Mouse (Mus musculus): ENCODE measurements at regions not wholly inside any gene's neighbourhood (a gene's known extent, or its start where the extent isn't known, plus 50 kb on each side); places are given as distances from the start of the nearest gene placed in this dataset.

DNA sequence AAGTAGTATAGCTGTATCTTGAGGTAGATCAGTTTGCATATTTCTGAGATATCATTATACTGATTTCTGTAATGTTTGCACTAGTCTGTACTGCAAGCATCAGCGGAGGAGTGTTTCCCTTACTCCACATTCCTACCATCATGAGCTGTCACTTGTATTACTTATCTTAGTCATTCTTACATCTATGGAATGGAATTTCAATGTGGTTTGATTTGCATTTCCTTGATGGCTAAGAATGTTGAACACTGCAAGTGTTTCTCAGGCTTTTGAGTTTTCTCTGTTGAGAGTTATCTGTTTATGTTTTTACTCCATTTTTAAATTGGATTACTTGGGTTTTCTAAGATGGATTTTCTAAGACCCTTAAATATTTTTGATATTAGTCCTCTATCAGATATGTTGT lies 725.8 kb downstream of the Car8 start:
- 56% methylated on average over 1 of the region's 1 CpGs for WGBS
- no peak overlapping the region for H3K9ac ChIP-seq (replicated peaks; ENCODE audit: low read depth)
- H3K4me1 ChIP-seq (ENCODE audit: insufficient read depth, low read depth, low read length) = no peaks in the 10 kb centered on the region
- no peaks in the 10 kb centered on the region for H3K36me3 ChIP-seq (ENCODE audit: insufficient read depth, low read length)
- DNase-seq (ENCODE audit: low spot score) (no peak), ATAC-seq (no peak)
- no peaks in the 10 kb centered on the region for H3K27me3 ChIP-seq (replicated peaks; ENCODE audit: insufficient read depth, low read length)
- no peak overlapping the region for H3K4me2 ChIP-seq (replicated peaks; ENCODE audit: low read depth, low read length)
- TF ChIP-seq CTCF (IDR thresholded peaks at IDR 0.05) (no peak), EP300 (IDR thresholded peaks at IDR 0.05) (no peak)
- no peak overlapping the region for H3K27ac ChIP-seq (ENCODE audit: low read length)
- no peak overlapping the region for H3K4me3 ChIP-seq (ENCODE audit: low read depth, low read length)
- H3K9me3 ChIP-seq (ENCODE audit: low read length) = no peaks in the 10 kb centered on the region

DNA sequence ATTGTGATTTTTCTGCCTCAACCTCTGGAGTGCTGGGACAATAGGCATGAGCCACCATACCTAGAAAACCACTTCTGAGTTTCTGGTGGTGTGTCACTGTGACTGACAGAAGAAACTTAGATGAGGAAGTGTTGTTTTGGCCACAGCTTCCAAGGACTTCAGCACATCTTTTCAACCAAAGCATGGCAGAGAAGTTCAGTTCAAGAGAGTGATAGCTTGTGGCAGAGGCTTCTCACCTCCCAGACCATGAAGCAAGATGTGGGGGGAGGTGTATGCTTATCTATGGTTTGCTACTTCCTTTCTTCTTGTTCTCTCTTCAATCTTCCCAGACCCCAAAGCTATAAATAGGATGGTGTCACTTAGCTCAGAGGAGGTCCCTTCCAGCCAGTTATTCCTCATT lies 753.3 kb downstream of the Car8 start:
- no peak overlapping the region for H3K9ac ChIP-seq (replicated peaks; ENCODE audit: low read depth)

DNA sequence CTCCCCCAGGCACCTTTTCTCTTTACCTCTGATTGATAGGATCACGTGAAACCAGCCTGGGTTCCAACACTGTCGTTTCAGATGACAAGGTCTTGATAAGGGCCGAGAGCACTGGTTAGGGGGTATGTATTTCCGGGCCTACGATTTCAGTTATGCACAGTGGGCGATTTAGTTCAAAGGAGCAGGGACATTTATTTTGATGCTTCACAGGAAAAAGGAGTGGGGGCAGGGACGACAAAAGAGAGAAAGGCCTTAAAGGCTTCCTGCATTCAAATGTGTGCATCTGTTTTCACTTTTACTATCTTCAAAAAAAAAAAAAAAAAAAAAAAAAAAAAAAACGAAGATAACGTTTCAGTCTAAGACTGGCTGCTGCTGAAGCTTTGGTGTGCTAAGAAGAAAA lies 783.7 kb downstream of the Car8 start:
- DNase-seq (ENCODE audit: low spot score) = no peak
- Histone ChIP-seq H3K36me3 (ENCODE audit: insufficient read depth, low read length) (no peaks in the 10 kb centered on the region), H3K4me1 (ENCODE audit: insufficient read depth, low read depth, low read length) (no peaks in the 10 kb centered on the region), H3K9ac (replicated peaks; ENCODE audit: low read depth) (no peak overlapping the region), H3K27ac (ENCODE audit: low read length) (no peak overlapping the region), H3K27me3 (replicated peaks; ENCODE audit: insufficient read depth, low read length) (no peaks in the 10 kb centered on the region), H3K4me2 (replicated peaks; ENCODE audit: low read depth, low read length) (0 out of 2 replicates have a peak overlapping the region, but pooled peaks have one; percentile 20), H3K4me3 (ENCODE audit: low read depth, low read length) (no peak overlapping the region), H3K9me3 (ENCODE audit: low read length) (no peaks in the 10 kb centered on the region)
- WGBS = 13% methylated on average over 9 of the region's 9 CpGs
- no peak for ATAC-seq
- TF ChIP-seq EP300 (IDR thresholded peaks at IDR 0.05) = no peak

More for the DNA sequence above, 753.3 kb downstream of the Car8 start:
- Histone ChIP-seq H3K36me3 (ENCODE audit: insufficient read depth, low read length) (no peaks in the 10 kb centered on the region), H3K4me2 (replicated peaks; ENCODE audit: low read depth, low read length) (no peak overlapping the region), H3K4me1 (ENCODE audit: insufficient read depth, low read depth, low read length) (no peaks in the 10 kb centered on the region), H3K27me3 (replicated peaks; ENCODE audit: insufficient read depth, low read length) (no peaks in the 10 kb centered on the region), H3K4me3 (ENCODE audit: low read depth, low read length) (no peak overlapping the region), H3K27ac (ENCODE audit: low read length) (no peak overlapping the region), H3K9me3 (ENCODE audit: low read length) (no peaks in the 10 kb centered on the region)
- ATAC-seq (no peak), DNase-seq (ENCODE audit: low spot score) (no peak)
- TF ChIP-seq CTCF (IDR thresholded peaks at IDR 0.05) = no peak

DNA sequence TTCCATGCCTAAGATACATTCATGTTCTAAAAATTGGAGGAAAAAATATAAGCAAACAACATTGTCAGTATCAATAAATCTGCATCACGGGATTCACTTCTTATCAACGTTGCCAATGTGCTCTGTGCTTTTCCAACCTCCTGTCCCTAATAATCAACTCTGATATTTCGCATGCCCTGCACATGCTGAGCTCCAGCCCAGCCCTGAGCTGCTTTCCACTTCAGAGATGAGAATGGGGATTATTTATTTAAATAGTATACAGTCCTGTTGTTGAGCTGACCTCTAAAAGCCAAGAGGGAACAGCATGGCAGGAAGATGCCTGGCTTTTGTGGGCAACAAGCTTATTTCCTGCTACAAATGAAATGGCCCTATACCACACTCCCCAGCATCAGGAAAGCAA lies 786.2 kb downstream of the Car8 start:
- no peak overlapping the region for H3K27ac ChIP-seq (ENCODE audit: low read length)
- WGBS = 57% methylated on average over 3 of the region's 3 CpGs
- no peak overlapping the region for H3K4me2 ChIP-seq (replicated peaks; ENCODE audit: low read depth, low read length)
- no peaks in the 10 kb centered on the region for H3K9me3 ChIP-seq (ENCODE audit: low read length)
- no peak for ATAC-seq
- no peaks in the 10 kb centered on the region for H3K27me3 ChIP-seq (replicated peaks; ENCODE audit: insufficient read depth, low read length)
- no peak for DNase-seq (ENCODE audit: low spot score)
- no peak for TF ChIP-seq CTCF (IDR thresholded peaks at IDR 0.05)
- no peak for TF ChIP-seq EP300 (IDR thresholded peaks at IDR 0.05)
- H3K9ac ChIP-seq (replicated peaks; ENCODE audit: low read depth) = no peak overlapping the region
- no peaks in the 10 kb centered on the region for H3K4me1 ChIP-seq (ENCODE audit: insufficient read depth, low read depth, low read length)
- H3K4me3 ChIP-seq (ENCODE audit: low read depth, low read length) = no peak overlapping the region
- no peaks in the 10 kb centered on the region for H3K36me3 ChIP-seq (ENCODE audit: insufficient read depth, low read length)

DNA sequence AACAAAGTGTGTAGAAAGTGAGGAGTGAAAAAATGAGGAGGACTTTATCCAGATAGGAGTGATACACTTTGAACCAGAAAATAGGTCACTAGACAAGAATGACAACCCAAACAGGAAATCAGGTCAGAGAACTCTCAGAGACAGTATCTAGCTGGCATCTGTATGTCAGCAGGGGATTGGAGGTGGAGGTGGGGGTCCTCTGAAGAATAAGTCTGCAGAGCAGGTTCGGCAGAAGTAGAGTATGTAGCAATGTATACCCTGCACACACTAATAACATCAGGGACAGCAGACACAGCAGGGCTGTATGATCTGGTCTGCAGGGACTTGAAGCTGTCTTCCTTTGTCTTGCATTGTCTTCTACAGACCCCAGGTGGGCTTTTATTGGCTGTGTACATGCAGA lies 787.9 kb downstream of the Car8 start:
- no peak overlapping the region for H3K27ac ChIP-seq (ENCODE audit: low read length)
- TF ChIP-seq CTCF (IDR thresholded peaks at IDR 0.05) = no peak
- no peak for TF ChIP-seq EP300 (IDR thresholded peaks at IDR 0.05)
- WGBS = 47% methylated on average over 1 of the region's 1 CpGs
- no peak overlapping the region for H3K4me2 ChIP-seq (replicated peaks; ENCODE audit: low read depth, low read length)
- no peaks in the 10 kb centered on the region for H3K4me1 ChIP-seq (ENCODE audit: insufficient read depth, low read depth, low read length)
- no peaks in the 10 kb centered on the region for H3K36me3 ChIP-seq (ENCODE audit: insufficient read depth, low read length)
- DNase-seq (ENCODE audit: low spot score) (no peak), ATAC-seq (no peak)
- no peaks in the 10 kb centered on the region for H3K27me3 ChIP-seq (replicated peaks; ENCODE audit: insufficient read depth, low read length)
- no peak overlapping the region for H3K4me3 ChIP-seq (ENCODE audit: low read depth, low read length)
- H3K9ac ChIP-seq (replicated peaks; ENCODE audit: low read depth) = no peak overlapping the region
- no peaks in the 10 kb centered on the region for H3K9me3 ChIP-seq (ENCODE audit: low read length)

DNA sequence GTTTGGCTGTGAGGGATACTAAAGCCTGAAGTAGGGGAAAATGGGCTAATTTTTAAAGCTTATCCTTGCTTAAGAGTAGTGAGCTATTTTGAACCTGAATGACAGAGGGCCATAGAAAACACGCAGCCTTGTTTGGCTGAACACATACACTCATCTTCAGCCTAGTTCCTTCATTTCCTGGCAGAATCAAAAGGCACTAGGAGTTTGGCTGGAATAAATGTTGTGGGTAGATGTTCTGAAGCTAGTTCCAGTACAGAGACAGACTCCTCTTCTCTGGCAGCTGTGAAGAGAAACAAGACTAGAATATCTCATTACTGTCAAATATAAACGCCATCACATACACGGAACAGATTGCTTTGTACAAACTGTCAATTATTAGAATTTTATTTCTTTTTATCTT lies 809.5 kb downstream of the Car8 start:
- Histone ChIP-seq H3K4me1 (ENCODE audit: insufficient read depth, low read depth, low read length) (no peaks in the 10 kb centered on the region), H3K9ac (replicated peaks; ENCODE audit: low read depth) (no peak overlapping the region), H3K4me2 (replicated peaks; ENCODE audit: low read depth, low read length) (no peak overlapping the region), H3K27me3 (replicated peaks; ENCODE audit: insufficient read depth, low read length) (no peaks in the 10 kb centered on the region), H3K9me3 (ENCODE audit: low read length) (no peaks in the 10 kb centered on the region), H3K36me3 (ENCODE audit: insufficient read depth, low read length) (no peaks in the 10 kb centered on the region), H3K4me3 (ENCODE audit: low read depth, low read length) (no peak overlapping the region), H3K27ac (ENCODE audit: low read length) (no peak overlapping the region)
- WGBS = 84% methylated on average over 3 of the region's 3 CpGs
- TF ChIP-seq EP300 (IDR thresholded peaks at IDR 0.05) (no peak), CTCF (IDR thresholded peaks at IDR 0.05) (no peak)
- DNase-seq (ENCODE audit: low spot score) (no peak), ATAC-seq (no peak)

DNA sequence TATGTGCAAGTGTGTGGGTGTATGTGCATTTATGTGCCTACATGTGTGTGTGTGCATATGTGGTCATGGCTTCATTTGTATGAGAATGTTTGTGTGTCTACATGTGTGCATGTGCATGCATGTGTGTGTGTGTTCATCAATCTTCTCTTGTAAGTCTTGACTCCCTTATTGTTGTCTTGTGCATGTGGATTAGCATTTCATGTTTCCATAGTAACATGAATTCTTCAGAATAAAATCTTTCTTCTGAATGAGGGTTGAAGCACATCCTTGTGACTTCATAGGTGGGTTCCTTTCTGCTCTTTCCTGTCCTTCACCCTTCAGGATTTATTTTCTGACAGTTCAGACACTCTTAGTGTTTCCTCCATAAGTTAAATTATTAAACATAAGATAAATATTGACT lies 814.8 kb downstream of the Car8 start:
- Histone ChIP-seq H3K4me2 (replicated peaks; ENCODE audit: low read depth, low read length) (no peak overlapping the region), H3K36me3 (ENCODE audit: insufficient read depth, low read length) (no peaks in the 10 kb centered on the region), H3K4me1 (ENCODE audit: insufficient read depth, low read depth, low read length) (no peaks in the 10 kb centered on the region), H3K27me3 (replicated peaks; ENCODE audit: insufficient read depth, low read length) (no peaks in the 10 kb centered on the region), H3K9me3 (ENCODE audit: low read length) (no peaks in the 10 kb centered on the region), H3K27ac (ENCODE audit: low read length) (no peak overlapping the region), H3K4me3 (ENCODE audit: low read depth, low read length) (no peak overlapping the region), H3K9ac (replicated peaks; ENCODE audit: low read depth) (no peak overlapping the region)
- no peak for TF ChIP-seq EP300 (IDR thresholded peaks at IDR 0.05)
- TF ChIP-seq CTCF (IDR thresholded peaks at IDR 0.05) = no peak
- ATAC-seq (no peak), DNase-seq (ENCODE audit: low spot score) (no peak)

All from lung, postnatal 0 days (tissue).